Mouse (Mus musculus): ENCODE results near the gene Frs2.

DNA sequence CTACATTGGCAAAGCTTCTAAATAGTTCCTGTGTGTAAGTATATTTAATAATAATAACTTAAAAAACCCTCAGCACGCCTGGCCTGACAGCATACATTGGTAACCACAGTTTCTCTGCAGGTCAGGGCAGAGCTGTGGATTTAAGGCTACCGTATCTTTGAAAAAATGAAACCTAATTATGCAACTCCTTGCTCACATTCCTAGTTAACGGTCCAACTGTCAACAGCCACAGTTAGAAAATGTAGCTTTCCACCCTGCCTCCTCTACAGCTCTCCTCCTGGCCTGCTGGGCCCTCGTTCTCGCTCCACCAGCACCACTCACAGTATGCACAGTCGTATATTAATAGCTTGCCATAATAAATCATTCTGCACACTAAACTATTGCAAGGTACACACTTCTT lies 3.7 kb downstream of the Frs2 start:
- TF ChIP-seq POLR2A (IDR thresholded peaks at IDR 0.05; ENCODE audit: control insufficient read depth, extremely low read depth, insufficient read depth, low read length, poor library complexity) (no peak), CTCF (IDR thresholded peaks at IDR 0.05; ENCODE audit: borderline replicate concordance, control insufficient read depth, extremely low read depth, insufficient read depth, low read length, poor library complexity) (no peak)
